Mouse (Mus musculus): ENCODE measurements at regions not wholly inside any gene's neighbourhood (a gene's known extent, or its start where the extent isn't known, plus 50 kb on each side); places are given as distances from the start of the nearest gene placed in this dataset.
A peak's percentile ranks its signal among the peaks of the same experiment; 100 is the strongest.

GRCm38 (mm10) chr6:117000951-117001725 lies 167.2 kb upstream of the Cxcl12 start:
- Histone ChIP-seq H3K4me1 (replicated peaks; ENCODE audit: control insufficient read depth, insufficient read depth, low read length) (no peaks in the 10 kb centered on the region; the same call in 1 of the 2 replicates), H3K4me2 (ENCODE audit: low read length) (no peak overlapping the region), H3K9ac (ENCODE audit: low read length) (no peak overlapping the region), H3K27me3 (replicated peaks; ENCODE audit: control insufficient read depth, insufficient read depth, low read length) (no peaks in the 10 kb centered on the region), H3K36me3 (ENCODE audit: control insufficient read depth, insufficient read depth, low read length) (no peaks in the 10 kb centered on the region), H3K9me3 (ENCODE audit: control insufficient read depth, low read length) (no peaks in the 10 kb centered on the region), H3K4me3 (ENCODE audit: low read depth, low read length) (no peak overlapping the region), H3K27ac (ENCODE audit: low read depth) (no peak overlapping the region)
- 70% methylated on average over 7 of the region's 7 CpGs for WGBS
- ATAC-seq (replicated peaks; ENCODE audit: low FRiP score, low TSS enrichment, low read depth) (no peak), DNase-seq (ENCODE audit: low spot score) (no peak)

- no peak for ATAC-seq (replicated peaks; ENCODE audit: low FRiP score, low TSS enrichment, low read depth)
- WGBS: 84% methylated on average over 5 of the region's 5 CpGs
- Histone ChIP-seq H3K4me1 (replicated peaks; ENCODE audit: control insufficient read depth, insufficient read depth, low read length) (no peaks in the 10 kb centered on the region), H3K4me2 (ENCODE audit: low read length) (no peak overlapping the region), H3K27ac (ENCODE audit: low read depth) (no peak overlapping the region), H3K9me3 (ENCODE audit: control insufficient read depth, low read length) (no peaks in the 10 kb centered on the region), H3K36me3 (ENCODE audit: control insufficient read depth, insufficient read depth, low read length) (no peaks in the 10 kb centered on the region), H3K4me3 (ENCODE audit: low read depth, low read length) (no peak overlapping the region), H3K9ac (ENCODE audit: low read length) (no peak overlapping the region), H3K27me3 (replicated peaks; ENCODE audit: control insufficient read depth, insufficient read depth, low read length) (no peaks in the 10 kb centered on the region)
- no peak for DNase-seq (ENCODE audit: low spot score)
Measured at GRCm38 (mm10) chr6:117012621-117013020, 155.7 kb upstream of the Cxcl12 start.

GRCm38 (mm10) chr6:117015461-117015860 lies 152.9 kb upstream of the Cxcl12 start:
- H3K27me3 ChIP-seq (replicated peaks; ENCODE audit: control insufficient read depth, insufficient read depth, low read length): no peaks in the 10 kb centered on the region
- DNase-seq (ENCODE audit: low spot score): no peak
- no peaks in the 10 kb centered on the region for H3K9me3 ChIP-seq (ENCODE audit: control insufficient read depth, low read length)
- no peak overlapping the region for H3K27ac ChIP-seq (ENCODE audit: low read depth)
- ATAC-seq (replicated peaks; ENCODE audit: low FRiP score, low TSS enrichment, low read depth): no peak
- H3K36me3 ChIP-seq (ENCODE audit: control insufficient read depth, insufficient read depth, low read length): no peaks in the 10 kb centered on the region
- no peak overlapping the region for H3K4me2 ChIP-seq (ENCODE audit: low read length)
- H3K9ac ChIP-seq (ENCODE audit: low read length): no peak overlapping the region
- 84% methylated on average over 3 of the region's 3 CpGs for WGBS
- H3K4me3 ChIP-seq (ENCODE audit: low read depth, low read length): no peak overlapping the region
- no peaks in the 10 kb centered on the region for H3K4me1 ChIP-seq (replicated peaks; ENCODE audit: control insufficient read depth, insufficient read depth, low read length)

GRCm38 (mm10) chr6:117021851-117022250 lies 146.5 kb upstream of the Cxcl12 start:
- DNase-seq (ENCODE audit: low spot score): no peak

GRCm38 (mm10) chr6:117032042-117032746 lies 136.1 kb upstream of the Cxcl12 start:
- Histone ChIP-seq H3K4me1 (replicated peaks; ENCODE audit: control insufficient read depth, insufficient read depth, low read length) (peaks cover 6% of the 10 kb centered on the region; the same call in 1 of the 2 replicates), H3K27me3 (replicated peaks; ENCODE audit: control insufficient read depth, insufficient read depth, low read length) (no peaks in the 10 kb centered on the region), H3K27ac (ENCODE audit: low read depth) (no peak overlapping the region), H3K9me3 (ENCODE audit: control insufficient read depth, low read length) (no peaks in the 10 kb centered on the region), H3K4me2 (ENCODE audit: low read length) (no peak overlapping the region), H3K4me3 (ENCODE audit: low read depth, low read length) (no peak overlapping the region), H3K36me3 (ENCODE audit: control insufficient read depth, insufficient read depth, low read length) (no peaks in the 10 kb centered on the region), H3K9ac (ENCODE audit: low read length) (no peak overlapping the region)
- ATAC-seq (replicated peaks; ENCODE audit: low FRiP score, low TSS enrichment, low read depth) (0 out of 2 replicates have a peak, but pooled peaks have one; percentile 43), DNase-seq (ENCODE audit: low spot score) (peak; percentile 53)
- 47% methylated on average over 8 of the region's 8 CpGs for WGBS

More at GRCm38 (mm10) chr6:117021851-117022250, 146.5 kb upstream of the Cxcl12 start:
- H3K4me2 ChIP-seq (ENCODE audit: low read length): no peak overlapping the region
- H3K4me3 ChIP-seq (ENCODE audit: low read depth, low read length): no peak overlapping the region
- no peaks in the 10 kb centered on the region for H3K27me3 ChIP-seq (replicated peaks; ENCODE audit: control insufficient read depth, insufficient read depth, low read length)
- no peaks in the 10 kb centered on the region for H3K9me3 ChIP-seq (ENCODE audit: control insufficient read depth, low read length)
- no peaks in the 10 kb centered on the region for H3K4me1 ChIP-seq (replicated peaks; ENCODE audit: control insufficient read depth, insufficient read depth, low read length)
- no peak overlapping the region for H3K9ac ChIP-seq (ENCODE audit: low read length)
- no peak for ATAC-seq (replicated peaks; ENCODE audit: low FRiP score, low TSS enrichment, low read depth)
- WGBS: 29% methylated on average over 10 of the region's 10 CpGs
- no peak overlapping the region for H3K27ac ChIP-seq (ENCODE audit: low read depth)
- H3K36me3 ChIP-seq (ENCODE audit: control insufficient read depth, insufficient read depth, low read length): no peaks in the 10 kb centered on the region

- 60% methylated on average over 2 of the region's 2 CpGs for WGBS
Measured at GRCm38 (mm10) chr6:117043744-117044143, 124.6 kb upstream of the Cxcl12 start.

GRCm38 (mm10) chr6:117049459-117050010 lies 118.8 kb upstream of the Cxcl12 start:
- Histone ChIP-seq H3K4me1 (replicated peaks; ENCODE audit: control insufficient read depth, insufficient read depth, low read length) (peaks cover 6% of the 10 kb centered on the region; the same call in 1 of the 2 replicates), H3K36me3 (ENCODE audit: control insufficient read depth, insufficient read depth, low read length) (no peaks in the 10 kb centered on the region), H3K9me3 (ENCODE audit: control insufficient read depth, low read length) (no peaks in the 10 kb centered on the region), H3K9ac (ENCODE audit: low read length) (no peak overlapping the region), H3K27ac (ENCODE audit: low read depth) (no peak overlapping the region), H3K4me2 (ENCODE audit: low read length) (no peak overlapping the region), H3K27me3 (replicated peaks; ENCODE audit: control insufficient read depth, insufficient read depth, low read length) (no peaks in the 10 kb centered on the region), H3K4me3 (ENCODE audit: low read depth, low read length) (no peak overlapping the region)
- ATAC-seq (replicated peaks; ENCODE audit: low FRiP score, low TSS enrichment, low read depth) (no peak), DNase-seq (ENCODE audit: low spot score) (no peak)
- 17% methylated on average over 14 of the region's 14 CpGs for WGBS

More at GRCm38 (mm10) chr6:117043744-117044143, 124.6 kb upstream of the Cxcl12 start:
- Histone ChIP-seq H3K4me2 (ENCODE audit: low read length) (no peak overlapping the region), H3K9ac (ENCODE audit: low read length) (no peak overlapping the region), H3K36me3 (ENCODE audit: control insufficient read depth, insufficient read depth, low read length) (no peaks in the 10 kb centered on the region), H3K4me1 (replicated peaks; ENCODE audit: control insufficient read depth, insufficient read depth, low read length) (no peaks in the 10 kb centered on the region), H3K4me3 (ENCODE audit: low read depth, low read length) (no peak overlapping the region), H3K27ac (ENCODE audit: low read depth) (no peak overlapping the region), H3K9me3 (ENCODE audit: control insufficient read depth, low read length) (no peaks in the 10 kb centered on the region), H3K27me3 (replicated peaks; ENCODE audit: control insufficient read depth, insufficient read depth, low read length) (no peaks in the 10 kb centered on the region)
- DNase-seq (ENCODE audit: low spot score): no peak
- ATAC-seq (replicated peaks; ENCODE audit: low FRiP score, low TSS enrichment, low read depth): no peak

GRCm38 (mm10) chr6:117060688-117061087 lies 107.6 kb upstream of the Cxcl12 start:
- Histone ChIP-seq H3K27ac (ENCODE audit: low read depth) (no peak overlapping the region), H3K4me1 (replicated peaks; ENCODE audit: control insufficient read depth, insufficient read depth, low read length) (no peaks in the 10 kb centered on the region), H3K36me3 (ENCODE audit: control insufficient read depth, insufficient read depth, low read length) (no peaks in the 10 kb centered on the region), H3K4me2 (ENCODE audit: low read length) (no peak overlapping the region), H3K9ac (ENCODE audit: low read length) (no peak overlapping the region), H3K27me3 (replicated peaks; ENCODE audit: control insufficient read depth, insufficient read depth, low read length) (no peaks in the 10 kb centered on the region), H3K4me3 (ENCODE audit: low read depth, low read length) (no peak overlapping the region), H3K9me3 (ENCODE audit: control insufficient read depth, low read length) (no peaks in the 10 kb centered on the region)
- DNase-seq (ENCODE audit: low spot score) (no peak), ATAC-seq (replicated peaks; ENCODE audit: low FRiP score, low TSS enrichment, low read depth) (no peak)
- 81% methylated on average over 3 of the region's 3 CpGs for WGBS

All from intestine, embryonic 14.5 days (tissue).